Mouse (Mus musculus): ENCODE measurements around the gene Cela1. TPM values are rescaled to one million over a fixed set of nuclear protein-coding genes. Genes with fewer than 3 reads are reported as not detected.

The Cela1 gene
- polyA plus RNA-seq, 1 experiment from 2014 or later: 2.1 TPM

GRCm38 (mm10) chr15:100628797-100629196 lies 58.9 kb downstream of the Cela1 start:
- Histone ChIP-seq H3K4me2 (replicated peaks) (no peak overlapping the region), H3K4me3 (no peak overlapping the region), H3K9ac (no peak overlapping the region), H3K4me1 (peaks cover 11% of the 10 kb centered on the region), H3K27ac (no peak overlapping the region), H3K9me3 (no peaks in the 10 kb centered on the region), H3K36me3 (no peaks in the 10 kb centered on the region), H3K27me3 (peaks cover 18% of the 10 kb centered on the region)
- WGBS: 38% methylated on average over 7 of the region's 7 CpGs
- no peak for ATAC-seq (ENCODE audit: low FRiP score, low read depth)

GRCm38 (mm10) chr15:100627774-100628370 lies 59.8 kb downstream of the Cela1 start:
- Histone ChIP-seq H3K4me1 (peaks cover 11% of the 10 kb centered on the region), H3K27ac (peak overlapping the region; percentile 52; the same call in 1 of the 2 replicates), H3K27me3 (peaks cover 10% of the 10 kb centered on the region; the same call in 1 of the 2 replicates), H3K9me3 (no peaks in the 10 kb centered on the region), H3K4me2 (replicated peaks) (peak overlapping the region; percentile 34), H3K36me3 (no peaks in the 10 kb centered on the region), H3K4me3 (no peak overlapping the region), H3K9ac (0 out of 2 replicates have a peak overlapping the region, but pooled peaks have one; percentile 13)
- 7% methylated on average over 11 of the region's 11 CpGs for WGBS
- no peak for ATAC-seq (ENCODE audit: low FRiP score, low read depth)

GRCm38 (mm10) chr15:100627287-100627686 lies 60.4 kb downstream of the Cela1 start:
- H3K4me2 ChIP-seq (replicated peaks): peak overlapping the region; percentile 34
- peaks cover 11% of the 10 kb centered on the region for H3K4me1 ChIP-seq
- no peak overlapping the region for H3K9ac ChIP-seq
- peak overlapping the region; percentile 52; the same call in 1 of the 2 replicates for H3K27ac ChIP-seq
- H3K9me3 ChIP-seq: no peaks in the 10 kb centered on the region
- H3K27me3 ChIP-seq: 0 out of 2 replicates have a peak, but pooled peaks cover 5% of the 10 kb centered on the region
- 14% methylated on average over 10 of the region's 10 CpGs for WGBS
- H3K4me3 ChIP-seq: no peak overlapping the region
- ATAC-seq (ENCODE audit: low FRiP score, low read depth): no peak
- no peaks in the 10 kb centered on the region for H3K36me3 ChIP-seq

GRCm38 (mm10) chr15:100624435-100624834 lies 63.3 kb downstream of the Cela1 start:
- WGBS: 92% methylated on average over 3 of the region's 3 CpGs
- H3K4me3 ChIP-seq: no peak overlapping the region
- H3K27ac ChIP-seq: no peak overlapping the region
- no peak overlapping the region for H3K9ac ChIP-seq
- H3K27me3 ChIP-seq: no peaks in the 10 kb centered on the region
- no peak for ATAC-seq (ENCODE audit: low FRiP score, low read depth)
- peaks cover 15% of the 10 kb centered on the region for H3K36me3 ChIP-seq
- H3K4me2 ChIP-seq (replicated peaks): no peak overlapping the region
- H3K4me1 ChIP-seq: peaks cover 11% of the 10 kb centered on the region
- H3K9me3 ChIP-seq: no peaks in the 10 kb centered on the region

Small RNA genes lying within 50 kb of the gene (microRNA-seq; reads per million reads assigned to microRNA genes)
- not detected for gene Mir6961

Other genes with a start within 250 kb of the Cela1 start
- 34.1 and 34.3 TPM in 2 replicates for gene Letmd1, start 218.9 kb downstream of the Cela1 start, polyA plus RNA-seq (2015; fragmentation: Nextera tagmentation; extraction: Ambion mirVana)
- 23.8 and 24.9 TPM in 2 replicates for gene Csrnp2, start 192.4 kb downstream of the Cela1 start, polyA plus RNA-seq (2015; fragmentation: Nextera tagmentation; extraction: Ambion mirVana)
- 36.2 and 36.3 TPM in 2 replicates for gene Tfcp2, start 135.9 kb downstream of the Cela1 start, polyA plus RNA-seq (2015; fragmentation: Nextera tagmentation; extraction: Ambion mirVana)
- gene Pou6f1, start 87.9 kb downstream of the Cela1 start, polyA plus RNA-seq (2015; fragmentation: Nextera tagmentation; extraction: Ambion mirVana): 10.0 and 11.1 TPM in 2 replicates
- 134 and 143 TPM in 2 replicates for gene Dazap2, start 72.6 kb downstream of the Cela1 start, polyA plus RNA-seq (2015; fragmentation: Nextera tagmentation; extraction: Ambion mirVana)
- 8.5 and 9.8 TPM in 2 replicates for gene Smagp, start 51.0 kb downstream of the Cela1 start, polyA plus RNA-seq (2015; fragmentation: Nextera tagmentation; extraction: Ambion mirVana)
- 2.1 and 2.4 TPM in 2 replicates for gene Bin2, start 18.4 kb downstream of the Cela1 start, polyA plus RNA-seq (2015; fragmentation: Nextera tagmentation; extraction: Ambion mirVana)
- 0.65 and 1.1 TPM in 2 replicates for gene Galnt6, start 41.5 kb upstream of the Cela1 start, polyA plus RNA-seq (2015; fragmentation: Nextera tagmentation; extraction: Ambion mirVana)
- gene Slc4a8, start 73.8 kb upstream of the Cela1 start, polyA plus RNA-seq (2015; fragmentation: Nextera tagmentation; extraction: Ambion mirVana): 4.8 and 4.9 TPM in 2 replicates
- 5.5 and 6.1 TPM in 2 replicates for gene Scn8a, start 181.9 kb upstream of the Cela1 start, polyA plus RNA-seq (2015; fragmentation: Nextera tagmentation; extraction: Ambion mirVana)